Mouse (Mus musculus): ENCODE results near the gene Ap2s1. TPM values are rescaled to one million over a fixed set of nuclear protein-coding genes. Genes with fewer than 3 reads are reported as not detected.

Gene Ap2s1
- polyA plus RNA-seq, 1 experiment from 2014 or later, result 162 TPM

Other genes starting within 250 kb of the Ap2s1 start
- 2.4 and 2.7 TPM in 2 replicates for gene Arhgap35, start 123.4 kb upstream of the Ap2s1 start, polyA plus RNA-seq (2015; fragmentation: Nextera tagmentation; extraction: Ambion mirVana)
- not detected in 2 replicates for gene Ceacam15, start 62.7 kb upstream of the Ap2s1 start, polyA plus RNA-seq (2015; fragmentation: Nextera tagmentation; extraction: Ambion mirVana)
- not detected in 2 replicates for gene Ceacam9, start 16.5 kb upstream of the Ap2s1 start, polyA plus RNA-seq (2015; fragmentation: Nextera tagmentation; extraction: Ambion mirVana)
- gene Slc1a5, start 42.9 kb downstream of the Ap2s1 start, polyA plus RNA-seq (2015; fragmentation: Nextera tagmentation; extraction: Ambion mirVana), result 120 and 144 TPM in 2 replicates
- 30.9 and 37.8 TPM in 2 replicates for gene Strn4, start 77.5 kb downstream of the Ap2s1 start, polyA plus RNA-seq (2015; fragmentation: Nextera tagmentation; extraction: Ambion mirVana)
- 8.2 and 9.0 TPM in 2 replicates for gene Fkrp, start 78.3 kb downstream of the Ap2s1 start, polyA plus RNA-seq (2015; fragmentation: Nextera tagmentation; extraction: Ambion mirVana)
- gene Prkd2, start 104.5 kb downstream of the Ap2s1 start, polyA plus RNA-seq (2015; fragmentation: Nextera tagmentation; extraction: Ambion mirVana), result 3.2 and 3.8 TPM in 2 replicates
- gene Dact3, start 136.9 kb downstream of the Ap2s1 start, polyA plus RNA-seq (2015; fragmentation: Nextera tagmentation; extraction: Ambion mirVana), result 0.14 and 0.17 TPM in 2 replicates
- gene Gng8, start 153.4 kb downstream of the Ap2s1 start, polyA plus RNA-seq (2015; fragmentation: Nextera tagmentation; extraction: Ambion mirVana), result 0.13 TPM in 2 replicates
- gene Ptgir, start 168.1 kb downstream of the Ap2s1 start, polyA plus RNA-seq (2015; fragmentation: Nextera tagmentation; extraction: Ambion mirVana), result 1.2 TPM in 2 replicates
- gene Calm3, start 185.7 kb downstream of the Ap2s1 start, polyA plus RNA-seq (2015; fragmentation: Nextera tagmentation; extraction: Ambion mirVana), result 79.0 and 83.9 TPM in 2 replicates
- 0.44 and 0.60 TPM in 2 replicates for gene Pnmal2, start 206.3 kb downstream of the Ap2s1 start, polyA plus RNA-seq (2015; fragmentation: Nextera tagmentation; extraction: Ambion mirVana)
- 0.05 TPM in 1 of 2 replicates, not detected in the other for gene Pnmal1, start 221.3 kb downstream of the Ap2s1 start, polyA plus RNA-seq (2015; fragmentation: Nextera tagmentation; extraction: Ambion mirVana)
- 0.06 TPM in 1 of 2 replicates, not detected in the other for gene Gm42372, start 244.7 kb downstream of the Ap2s1 start, polyA plus RNA-seq (2015; fragmentation: Nextera tagmentation; extraction: Ambion mirVana)